Mouse (Mus musculus): ENCODE measurements around the gene Gemin4.

- TF ChIP-seq EP300 (IDR thresholded peaks at IDR 0.05; ENCODE audit: low read depth), result no peak
- no peak for TF ChIP-seq CTCF (IDR thresholded peaks at IDR 0.05; ENCODE audit: low read depth)
These were observed 34.6 kb upstream of the Gemin4 start for GRCm38 (mm10) chr11:76252036-76252435.

Measured in heart, postnatal 0 days (tissue).